ENCODE assay signal across 8 mouse cellular contexts in the genomic region with DNA sequence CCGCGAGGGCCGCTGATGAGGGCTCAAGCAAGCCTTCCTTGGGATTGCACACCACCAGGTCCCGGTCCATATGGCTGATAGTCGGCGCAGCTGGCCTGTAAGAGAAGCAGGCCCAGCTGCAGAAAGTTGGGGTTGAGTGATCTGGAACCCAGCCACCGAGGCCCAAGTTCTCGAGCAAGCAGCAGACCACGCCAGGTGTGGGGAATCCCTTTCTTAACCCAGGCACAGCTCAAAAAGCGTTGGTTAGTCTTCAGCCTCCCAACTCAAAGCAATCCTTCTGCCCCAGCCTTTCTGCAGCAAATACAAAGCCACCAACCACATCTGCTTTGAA. TPM values are rescaled to one million over a fixed set of nuclear protein-coding genes. Genes with fewer than 3 reads are reported as not detected.
DNase-seq lines count a peak whose midpoint lies in the region; ATAC-seq and TF ChIP-seq lines count a peak whose summit lies in the region.

A gene (minus strand): TSS at position 121 of the 331 bp plus-strand sequence.

- ATAC-seq in hindbrain, embryonic 14.5 days (ENCODE audit: low FRiP score): no peak
- ATAC-seq in liver, embryonic 16.5 days (ENCODE audit: low read depth): no peak
- no peak for ATAC-seq in stomach, postnatal 0 days (ENCODE audit: low FRiP score, low TSS enrichment)

- no peak for TF ChIP-seq CTCF in stomach, postnatal 0 days (IDR thresholded peaks at IDR 0.05; ENCODE audit: low read depth)

- 19% methylated on average over 10 of the region's 10 CpGs for WGBS in hindbrain, embryonic 14.5 days
- 22% methylated on average over 10 of the region's 10 CpGs for WGBS in liver, embryonic 16.5 days (ENCODE audit: insufficient replicate concordance)
- WGBS in stomach, postnatal 0 days: 12% methylated on average over 10 of the region's 10 CpGs

- no peaks in the 10 kb centered on the region for H3K27me3 ChIP-seq in hindbrain, embryonic 14.5 days (ENCODE audit: control insufficient read depth, insufficient read depth, low read length)
- H3K27me3 ChIP-seq in liver, embryonic 16.5 days (ENCODE audit: control insufficient read depth, insufficient read depth, low read depth, low read length): peaks cover 6% of the 10 kb centered on the region
- H3K27me3 ChIP-seq in stomach, postnatal 0 days (ENCODE audit: control insufficient read depth, insufficient read depth, low read length): no peaks in the 10 kb centered on the region

- peaks cover 12% of the 10 kb centered on the region for H3K36me3 ChIP-seq in hindbrain, embryonic 14.5 days (replicated peaks; ENCODE audit: control insufficient read depth, insufficient read depth)
- H3K36me3 ChIP-seq in liver, embryonic 16.5 days (ENCODE audit: control insufficient read depth, insufficient read depth): no peaks in the 10 kb centered on the region
- no peaks in the 10 kb centered on the region for H3K36me3 ChIP-seq in stomach, postnatal 0 days (ENCODE audit: control insufficient read depth, insufficient read depth, low read length)

- peak; percentile 20 for DNase-seq in embryo, embryonic 10 days (ENCODE audit: low spot score)
- no peak for DNase-seq in embryo, embryonic 11 days
- no peak for DNase-seq in urinary bladder, adult 2 months (ENCODE audit: low spot score)
- no peak for DNase-seq in urinary bladder, adult 18-20 months (ENCODE audit: low spot score in 2 of 2)
- peak; percentile 24 for DNase-seq in hindbrain, embryonic 14.5 days (ENCODE audit: low spot score)
- DNase-seq in stomach, postnatal 0 days (ENCODE audit: low spot score): no peak
- DNase-seq in adipocyte (ENCODE audit: low spot score): no peak

- H3K9ac ChIP-seq in hindbrain, embryonic 14.5 days: peak within 1 kb of the TSS; percentile 65
- peak within 1 kb of the TSS; percentile 77 for H3K9ac ChIP-seq in liver, embryonic 16.5 days (ENCODE audit: low read depth, low read length)
- H3K9ac ChIP-seq in stomach, postnatal 0 days (ENCODE audit: low read length): peak within 1 kb of the TSS; percentile 80

- TF ChIP-seq EP300 in stomach, postnatal 0 days (optimal IDR thresholded peaks at IDR 0.05): no peak

- peak within 1 kb of the TSS; percentile 95 for H3K4me2 ChIP-seq in hindbrain, embryonic 14.5 days (replicated peaks)
- H3K4me2 ChIP-seq in liver, embryonic 16.5 days (ENCODE audit: low read depth, low read length): peak within 1 kb of the TSS; percentile 95
- peak within 1 kb of the TSS; percentile 100 for H3K4me2 ChIP-seq in stomach, postnatal 0 days (replicated peaks; ENCODE audit: low read depth)

- H3K9me3 ChIP-seq in hindbrain, embryonic 14.5 days (ENCODE audit: control insufficient read depth, low read length): no peaks in the 10 kb centered on the region
- no peaks in the 10 kb centered on the region for H3K9me3 ChIP-seq in liver, embryonic 16.5 days (replicated peaks; ENCODE audit: control insufficient read depth, low read length)
- no peaks in the 10 kb centered on the region for H3K9me3 ChIP-seq in stomach, postnatal 0 days (ENCODE audit: control insufficient read depth, low read length)

- H3K4me1 ChIP-seq in hindbrain, embryonic 14.5 days (replicated peaks; ENCODE audit: control insufficient read depth, insufficient read depth, low read length): peaks cover 17% of the 10 kb centered on the region; the same call in 1 of the 2 replicates
- H3K4me1 ChIP-seq in liver, embryonic 16.5 days (ENCODE audit: control insufficient read depth, low read depth, low read length): peaks cover 14% of the 10 kb centered on the region
- H3K4me1 ChIP-seq in stomach, postnatal 0 days (replicated peaks; ENCODE audit: control insufficient read depth, insufficient read depth): peaks cover 4% of the 10 kb centered on the region; the same call in 1 of the 2 replicates

- peak within 1 kb of the TSS; percentile 71 for H3K27ac ChIP-seq in hindbrain, embryonic 14.5 days
- H3K27ac ChIP-seq in liver, embryonic 16.5 days (ENCODE audit: low read length): peak within 1 kb of the TSS; percentile 14; the same call in 1 of the 2 replicates
- peak within 1 kb of the TSS; percentile 74 for H3K27ac ChIP-seq in stomach, postnatal 0 days (replicated peaks)

- H3K4me3 ChIP-seq in hindbrain, embryonic 14.5 days (replicated peaks; ENCODE audit: low read length): peak within 1 kb of the TSS; percentile 61
- H3K4me3 ChIP-seq in liver, embryonic 16.5 days (ENCODE audit: low read depth, low read length): peak within 1 kb of the TSS; percentile 79
- H3K4me3 ChIP-seq in stomach, postnatal 0 days (ENCODE audit: low read depth, low read length): peak within 1 kb of the TSS; percentile 83

RNA-seq across cellular contexts. Expression of the gene that starts here (rescaled TPM):
- polyA plus RNA-seq in urinary bladder, adult 2 months (2012; rRNA removed): 6.9 and 10.3 TPM in 2 replicates
- polyA plus RNA-seq in hindbrain, embryonic 14.5 days (2014; fragmentation: Nextera tagmentation; extraction: Ambion mirVana): 20.1 and 21.9 TPM in 2 replicates
- 11.5 and 13.1 TPM in 2 replicates for polyA plus RNA-seq in liver, embryonic 16.5 days (2015; fragmentation: Nextera tagmentation; extraction: Ambion mirVana)
- 10.0 and 10.2 TPM in 2 replicates for polyA plus RNA-seq in stomach, postnatal 0 days (2015; fragmentation: Nextera tagmentation; extraction: Ambion mirVana)

Comparison
In these comparisons a context has a peak if more than half of its experiments do, and no peak if none do; other contexts are left out.
1. DNase-seq: peak in embryo, embryonic 10 days (single experiment) and hindbrain, embryonic 14.5 days (single experiment); none in embryo, embryonic 11 days (single experiment), urinary bladder, adult 2 months (single experiment), urinary bladder, adult 18-20 months (0 of 2), stomach, postnatal 0 days (single experiment) and adipocyte (single experiment).
2. H3K27ac ChIP-seq: peak in every context shown above with its lines; median percentile 74 in stomach, postnatal 0 days; 71 in hindbrain, embryonic 14.5 days; 14 in liver, embryonic 16.5 days.
3. Peak in every context shown above with its lines, with median percentiles within 50 percentile points of each other: H3K4me2 ChIP-seq, H3K4me3 ChIP-seq and H3K9ac ChIP-seq.